Mouse (Mus musculus) heart, adult 2 months (tissue): Measurements from ENCODE around the gene Gm49486. TPM values are rescaled to one million over a fixed set of nuclear protein-coding genes. Genes with fewer than 3 reads are reported as not detected.

Experiments used
- DNase-seq, 2 experiments: peaks; one replicate each; pipeline ENCODE4 v3.0.0; 2021
- H3K27ac ChIP-seq: fragments of 200-600 bp; 2 replicates; pipeline ENCODE4 v1.8.1; 2022
- H3K27me3 ChIP-seq: fragments of 200-500 bp; 2 replicates; pipeline ENCODE4 v1.6.1; 2012; ENCODE audit warnings: mild to moderate bottlenecking, low read length, inconsistent platforms, mixed read lengths; ENCODE audit not compliant: control insufficient read depth, insufficient read depth
- H3K36me3 ChIP-seq: fragments of 200-500 bp; 2 replicates; pipeline ENCODE4 v1.6.1; 2012; ENCODE audit warnings: low read length, inconsistent platforms; ENCODE audit not compliant: control insufficient read depth, insufficient read depth
- H3K4me1 ChIP-seq: fragments of 200-500 bp; 2 replicates; pipeline ENCODE4 v1.6.1; 2011; ENCODE audit warnings: low read length; ENCODE audit not compliant: control insufficient read depth, insufficient read depth
- H3K4me3 ChIP-seq: fragments of 200-600 bp; 2 replicates; pipeline ENCODE4 v1.8.1; 2022
- H3K79me2 ChIP-seq: fragments of 200-500 bp; replicated peaks from 2 replicates; pipeline ENCODE4 v1.6.1; 2012; ENCODE audit warnings: mild to moderate bottlenecking, inconsistent platforms, low read length, moderate library complexity, mixed read lengths; ENCODE audit not compliant: control insufficient read depth, insufficient read depth
- H3K9ac ChIP-seq: fragments of 200-500 bp; 2 replicates; pipeline ENCODE4 v1.6.1; 2012; ENCODE audit warnings: low read depth, mild to moderate bottlenecking, control low read depth, inconsistent platforms, low read length, mixed read lengths
- CTCF ChIP-seq: fragments of 200-600 bp; IDR thresholded peaks from 2 replicates; pipeline ENCODE4 v1.8.1; 2022; ENCODE audit warnings: antibody characterized with exemption, mild to moderate bottlenecking, moderate library complexity
- EP300 ChIP-seq: fragments of 200-500 bp; IDR thresholded peaks from 2 replicates; pipeline ENCODE4 v1.6.1; 2011; ENCODE audit warnings: low read depth, low read length, control low read depth; ENCODE audit not compliant: insufficient read depth
- POLR2A ChIP-seq: fragments of 200-500 bp; IDR thresholded peaks from 2 replicates; pipeline ENCODE4 v1.6.1; 2011; ENCODE audit warnings: mild to moderate bottlenecking, low read depth, low read length, control low read depth; ENCODE audit not compliant: insufficient read depth
- WGBS: fragments of 180-500 bp; shearing (Covaris S2); methylation state at CpG from one replicate; pipeline ENCODE4 v1.1.7; 2018; 5-methylcytosine and 5-hydroxymethylcytosine counted together
- intact Hi-C: fragments of 180-260 bp; cut with DNase I; formaldehyde crosslinking; loops from one replicate; pipeline ENCODE4 v1.15.1; 2025
- polyA plus RNA-seq: library from polyadenylated mRNA; depleted of rRNA; stranded (reverse); fragments of >200 nt; gene quantifications from 2 replicates; pipeline ENCODE4 v1.2.3, GENCODE M21; 2012
- total RNA-seq, 2 experiments: library from RNA; stranded (reverse); gene quantifications; 2 replicates each; pipeline ENCODE4 v1.2.3; 2021

Gene Gm49486
- total and polyA plus RNA-seq, 3 experiments = 0.39 to 1.4 (median 0.61) TPM

DNA sequence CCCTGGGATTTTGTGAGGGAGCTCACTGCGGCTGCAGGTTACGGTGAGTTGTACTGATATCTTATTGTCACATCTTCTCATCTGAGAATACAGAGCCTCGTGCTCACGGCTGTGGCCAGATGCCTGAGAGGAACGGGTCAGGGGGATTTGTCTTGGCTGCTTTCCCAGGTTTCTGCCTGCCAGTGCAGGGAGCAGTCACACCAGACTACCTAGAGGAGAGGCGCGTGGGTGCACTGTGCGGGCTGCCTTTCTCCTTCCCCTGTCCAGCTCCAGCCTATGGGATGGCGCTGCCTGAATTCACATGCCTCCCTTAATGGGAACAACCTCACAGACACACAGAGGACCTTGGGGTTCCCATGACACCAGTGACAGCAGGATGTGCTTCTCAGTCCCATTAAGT lies 6.1 kb downstream of the Gm49486 start:
- Histone ChIP-seq H3K79me2 (no peaks in the 10 kb centered on the region), H3K36me3 (no peaks in the 10 kb centered on the region), H3K9ac (no peak overlapping the region), H3K27me3 (no peaks in the 10 kb centered on the region), H3K4me3 (no peak overlapping the region), H3K27ac (no peak overlapping the region), H3K4me1 (no peaks in the 10 kb centered on the region)
- no peak for DNase-seq
- intact Hi-C loops = no loop called here
- TF ChIP-seq POLR2A = no peak
- TF ChIP-seq CTCF = no peak
- no peak for TF ChIP-seq EP300
- WGBS = 60% methylated on average over 9 of the region's 9 CpGs

DNA sequence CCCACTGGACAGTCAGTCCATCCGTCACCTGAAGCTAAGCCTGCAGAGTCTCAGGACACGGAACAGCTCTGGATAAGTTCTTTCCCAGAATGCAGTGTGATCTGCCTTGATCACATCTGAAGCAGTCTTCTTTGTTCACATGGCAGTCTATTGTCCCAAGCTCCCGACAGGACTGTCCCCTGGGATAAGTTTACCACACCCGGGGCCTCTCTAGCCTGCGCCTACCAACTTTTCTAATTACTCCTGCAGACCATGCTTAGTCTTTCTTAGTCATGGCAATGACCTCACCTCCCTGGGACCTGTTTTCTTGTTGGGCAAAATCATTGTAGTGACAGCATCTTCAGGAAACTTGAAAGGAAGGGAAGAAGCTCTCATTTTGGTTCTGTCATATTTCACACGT lies 8.8 kb downstream of the Gm49486 start:
- Histone ChIP-seq H3K4me3 (no peak overlapping the region), H3K9ac (no peak overlapping the region), H3K79me2 (no peaks in the 10 kb centered on the region), H3K4me1 (no peaks in the 10 kb centered on the region; the same call in 1 of the 2 replicates), H3K27ac (no peak overlapping the region), H3K36me3 (no peaks in the 10 kb centered on the region), H3K27me3 (no peaks in the 10 kb centered on the region)
- 52% methylated on average over 6 of the region's 6 CpGs for WGBS
- intact Hi-C loops = no loop called here
- no peak for TF ChIP-seq POLR2A
- TF ChIP-seq CTCF = no peak
- TF ChIP-seq EP300 = no peak
- DNase-seq = no peak

DNA sequence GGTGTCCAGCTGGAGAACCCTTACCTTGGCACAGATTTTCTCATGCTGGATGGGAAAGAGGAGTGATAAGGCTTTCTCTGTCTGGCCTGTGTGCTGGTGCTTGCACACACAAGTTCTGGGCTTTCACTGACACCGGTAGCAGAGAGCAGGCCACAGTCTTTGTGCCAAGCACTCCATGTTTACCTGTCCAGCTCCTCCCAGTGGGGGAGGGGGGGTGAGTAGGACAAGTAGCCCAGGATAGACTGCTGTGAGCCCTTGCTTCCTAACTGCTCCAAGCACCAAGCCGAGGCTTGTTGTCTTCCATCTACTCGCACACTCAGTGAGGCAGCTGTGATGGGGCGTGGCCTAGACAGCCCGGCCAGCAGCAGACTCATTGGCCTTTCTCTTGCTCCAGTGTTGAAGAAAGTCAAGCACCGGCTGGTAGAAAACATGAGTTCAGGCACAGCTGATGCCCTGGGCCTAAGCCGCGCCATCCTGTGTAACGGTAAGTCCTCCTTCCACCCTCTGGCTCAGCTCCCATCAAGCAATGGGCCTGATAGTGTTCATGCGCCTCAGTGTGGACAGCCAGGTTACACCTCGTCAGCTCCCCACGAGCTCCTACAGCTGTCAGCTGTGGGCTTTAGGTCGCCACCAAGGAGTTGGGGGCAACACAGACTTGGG lies 13.5 kb downstream of the Gm49486 start:
- Histone ChIP-seq H3K79me2 (no peaks in the 10 kb centered on the region), H3K36me3 (no peaks in the 10 kb centered on the region), H3K9ac (no peak overlapping the region), H3K4me1 (peaks cover 2% of the 10 kb centered on the region), H3K27ac (peak overlapping the region; percentile 81), H3K27me3 (no peaks in the 10 kb centered on the region), H3K4me3 (no peak overlapping the region)
- DNase-seq = peak in 1 of 2 experiments; percentile 27
- intact Hi-C loops = loop anchor here (1.0 to 10.0 kb wide), 4 partner anchors 85 to 362 kb away; partner anchors contain the start of genes Dmc1, Maff and Pla2g6
- 49% methylated on average over 13 of the region's 13 CpGs for WGBS
- TF ChIP-seq CTCF (no peak), EP300 (no peak), POLR2A (no peak)

DNA sequence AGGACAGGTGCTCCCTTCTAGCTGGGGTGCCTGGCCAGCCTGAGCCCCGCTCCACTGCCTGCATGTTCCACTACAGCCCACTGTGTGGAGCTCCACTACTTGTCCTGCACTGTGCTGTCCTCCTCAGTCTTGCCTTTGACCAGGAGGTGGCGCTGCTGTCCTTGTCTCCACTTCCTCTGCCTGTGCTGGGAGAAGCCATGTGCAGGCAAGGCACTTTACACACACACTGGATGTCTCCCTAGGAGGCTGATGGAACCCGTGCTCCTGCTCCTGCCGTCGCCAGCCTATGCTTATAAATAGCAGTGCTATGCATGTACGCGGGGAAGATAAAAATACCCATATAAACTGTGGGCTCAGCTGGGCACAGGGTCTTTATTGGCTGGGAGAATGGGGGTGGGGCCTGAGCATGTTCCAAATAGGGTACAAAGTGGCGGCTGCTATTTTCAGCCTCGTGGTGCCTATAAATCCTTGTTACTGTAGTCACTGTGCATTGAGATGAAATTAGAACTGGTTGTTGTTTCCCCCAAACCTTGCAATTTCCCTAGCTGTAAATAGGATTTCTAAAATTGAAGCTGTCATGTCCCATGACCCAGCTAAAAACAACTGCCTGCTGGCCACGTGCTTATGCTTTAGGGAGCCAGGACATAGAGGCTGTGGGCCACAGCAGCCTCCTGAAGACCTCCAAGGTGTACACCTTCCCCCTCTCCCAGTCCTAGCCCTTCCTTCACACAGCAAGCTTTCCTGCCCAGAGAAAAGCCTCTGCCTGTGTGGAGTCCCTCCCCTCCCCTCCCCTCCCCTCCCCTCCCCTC lies 14.2 kb downstream of the Gm49486 start:
- Histone ChIP-seq H3K9ac (no peak overlapping the region), H3K27ac (peak overlapping the region; percentile 81), H3K4me1 (peaks cover 2% of the 10 kb centered on the region), H3K4me3 (no peak overlapping the region), H3K79me2 (no peaks in the 10 kb centered on the region), H3K27me3 (no peaks in the 10 kb centered on the region), H3K36me3 (no peaks in the 10 kb centered on the region)
- intact Hi-C loops = loop anchor here (1.0 to 10.0 kb wide), 4 partner anchors 84 to 361 kb away; partner anchors contain the start of genes Dmc1, Maff and Pla2g6
- peak; percentile 92 to 94 for DNase-seq
- TF ChIP-seq POLR2A (peak; percentile 47; the same call in 1 of the 2 replicates), CTCF (no peak), EP300 (peak; percentile 100)
- WGBS = 8% methylated on average over 10 of the region's 10 CpGs

DNA sequence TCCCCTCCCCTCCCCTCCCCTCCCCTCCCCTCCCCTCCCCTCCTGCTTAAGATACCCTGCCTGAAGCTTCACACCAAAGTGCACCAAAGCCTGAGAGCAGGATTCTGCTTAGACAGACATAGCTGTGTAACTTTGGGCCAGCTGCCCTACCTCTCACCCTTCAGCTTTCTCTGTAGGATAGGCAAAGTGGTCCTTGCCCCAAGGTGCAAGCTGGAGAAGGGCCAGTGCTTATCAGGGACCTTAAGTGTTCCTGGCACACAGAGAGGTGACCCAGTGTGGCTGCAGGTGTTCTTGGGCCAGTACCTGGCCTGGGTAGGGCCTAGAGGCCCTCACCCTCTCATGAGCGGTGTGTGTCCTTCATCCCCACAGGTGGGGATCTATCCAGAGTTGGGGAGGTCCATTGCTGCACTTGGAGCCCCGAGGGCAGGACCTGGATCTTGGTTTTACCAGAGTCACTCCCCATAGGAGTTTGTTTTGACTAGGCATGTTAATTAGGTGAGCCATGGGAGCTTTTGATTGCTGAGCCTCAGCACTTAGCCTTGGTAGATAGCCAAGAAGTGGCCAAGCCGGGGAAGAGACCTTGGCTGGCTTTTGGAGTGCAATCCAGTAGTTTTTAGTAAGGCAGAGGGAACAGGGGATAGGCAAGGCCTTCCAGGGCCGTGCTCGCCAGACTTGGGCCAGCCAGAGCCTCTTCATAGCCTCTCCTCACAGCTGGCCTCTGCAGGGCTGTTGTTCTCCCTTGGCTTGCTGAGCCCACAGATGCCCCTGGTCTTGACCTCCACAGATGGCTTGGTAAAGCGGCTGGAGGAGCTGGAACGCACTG lies 15.1 kb downstream of the Gm49486 start:
- 62% methylated on average over 7 of the region's 7 CpGs for WGBS
- peak; percentile 39 to 46 for DNase-seq
- H3K4me3 ChIP-seq = no peak overlapping the region
- no peak for TF ChIP-seq EP300
- TF ChIP-seq CTCF = no peak
- TF ChIP-seq POLR2A = no peak
- no peak overlapping the region for H3K9ac ChIP-seq
- no peaks in the 10 kb centered on the region for H3K79me2 ChIP-seq
- H3K27ac ChIP-seq = peak overlapping the region; percentile 81
- intact Hi-C loops = loop anchor here (5.0 to 10.0 kb wide), 3 partner anchors 83 to 361 kb away; partner anchors contain the start of genes Dmc1, Maff and Pla2g6
- H3K4me1 ChIP-seq = peaks cover 2% of the 10 kb centered on the region
- no peaks in the 10 kb centered on the region for H3K27me3 ChIP-seq
- H3K36me3 ChIP-seq = no peaks in the 10 kb centered on the region
